In the genomic region with DNA sequence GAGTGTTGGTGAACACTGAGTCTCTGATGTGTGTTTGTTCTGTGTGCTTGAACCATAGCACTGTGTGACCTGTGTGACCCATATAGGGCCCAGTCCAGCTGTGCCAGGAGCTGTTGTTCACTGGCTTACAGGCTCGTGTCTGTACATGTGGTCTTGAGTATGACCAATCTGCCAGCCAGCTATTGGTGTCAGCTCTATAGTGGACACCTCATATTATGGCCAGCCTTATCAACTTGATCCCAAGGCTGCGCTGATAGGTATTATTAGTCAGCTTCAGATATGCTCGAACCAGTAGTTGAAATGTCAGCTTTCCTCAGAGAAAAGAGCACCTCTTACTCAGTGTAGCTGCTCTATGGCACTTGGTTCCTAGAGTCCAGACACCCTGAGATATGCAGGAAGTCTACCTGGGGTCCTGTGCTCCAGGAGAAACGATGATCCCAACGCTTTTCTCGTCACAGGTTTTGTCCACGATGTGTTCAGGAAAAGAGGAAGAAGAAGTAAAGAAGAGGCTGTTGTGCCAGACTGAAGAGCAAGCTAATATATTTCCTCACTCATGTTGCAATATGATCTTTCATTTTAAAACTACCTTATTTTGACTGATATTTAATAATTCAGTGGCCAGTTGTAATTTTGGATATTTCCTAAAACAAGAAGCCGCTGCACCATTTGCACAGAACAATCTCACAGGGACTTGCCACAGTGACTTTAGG, we compare ENCODE assay signal across 26 mouse cellular contexts. TPM values are rescaled to one million over a fixed set of nuclear protein-coding genes. Genes with fewer than 3 reads are reported as not detected.
DNase-seq lines count a peak whose midpoint lies in the region; ATAC-seq and TF ChIP-seq lines count a peak whose summit lies in the region.
"Had no signal": no experiment of that assay in that cellular context is flagged by ENCODE, and none has a peak within 500 bp of the region (broad histone marks: within the 10 kb centered on the region; RNA-seq: fewer than 3 reads in every experiment).

No protein-coding gene starts in this region.

- peak; percentile 26 for DNase-seq in adrenal gland, postnatal 14 days
- DNase-seq in adrenal gland, postnatal 4 days (ENCODE audit: low spot score in 2 of 2): no peak
- no peak for DNase-seq in liver, postnatal 0 days
- no peak for DNase-seq in thymus, adult 18-20 months
- DNase-seq: adrenal gland, postnatal 25 days; cerebellum, adult 18-20 months; cerebellum, adult 9-10 months; cerebellum, postnatal 14 days; gastrocnemius, postnatal 10 days; gastrocnemius, postnatal 36 days had no signal

- 74% methylated on average over 8 of the region's 8 CpGs for WGBS in liver, postnatal 0 days (ENCODE audit: insufficient replicate concordance)
- WGBS in liver, embryonic 12.5 days (ENCODE audit: insufficient replicate concordance): 86% methylated on average over 8 of the region's 8 CpGs
- WGBS in midbrain, embryonic 16.5 days: 96% methylated on average over 8 of the region's 8 CpGs

- no peaks in the 10 kb centered on the region for H3K27me3 ChIP-seq in liver, postnatal 0 days (ENCODE audit: insufficient read depth, low read length)
- no peaks in the 10 kb centered on the region for H3K27me3 ChIP-seq in liver, embryonic 12.5 days (replicated peaks)
- H3K27me3 ChIP-seq in midbrain, embryonic 16.5 days (ENCODE audit: control insufficient read depth, insufficient read depth, low read depth, low read length): no peaks in the 10 kb centered on the region
- H3K27me3 ChIP-seq: forebrain, embryonic 13.5 days; hindbrain, embryonic 12.5 days; hindbrain, embryonic 15.5 days had no signal

- TF ChIP-seq CTCF in liver, postnatal 0 days (IDR thresholded peaks at IDR 0.05; ENCODE audit: low read depth): no peak

- H3K4me3 ChIP-seq in liver, postnatal 0 days (ENCODE audit: low read depth, low read length): no peak overlapping the region
- H3K4me3 ChIP-seq in liver, embryonic 12.5 days: no peak overlapping the region
- no peak overlapping the region for H3K4me3 ChIP-seq in midbrain, embryonic 16.5 days (ENCODE audit: low read depth, low read length)
- H3K4me3 ChIP-seq: forebrain, embryonic 10.5 days; forebrain, embryonic 13.5 days; hindbrain, embryonic 12.5 days; hindbrain, embryonic 15.5 days had no signal

- ATAC-seq in liver, postnatal 0 days: no peak
- no peak for ATAC-seq in liver, embryonic 12.5 days
- peak; percentile 84 for ATAC-seq in granulocyte monocyte progenitor cell, adult 5-6 weeks (replicated peaks; ENCODE audit: poor library complexity, severe bottlenecking)
- ATAC-seq in midbrain, embryonic 16.5 days: no peak
- ATAC-seq: CD4-positive, CD25-positive, alpha-beta regulatory T cell, adult 4 months; forebrain, embryonic 13.5 days; forebrain, embryonic 16.5 days had no signal

- H3K4me1 ChIP-seq in liver, postnatal 0 days (ENCODE audit: insufficient read depth): no peaks in the 10 kb centered on the region
- H3K4me1 ChIP-seq in liver, embryonic 12.5 days: peaks cover 2% of the 10 kb centered on the region
- no peaks in the 10 kb centered on the region for H3K4me1 ChIP-seq in midbrain, embryonic 16.5 days (ENCODE audit: control insufficient read depth, insufficient read depth, low read length)
- H3K4me1 ChIP-seq: forebrain, embryonic 10.5 days; forebrain, embryonic 13.5 days; hindbrain, embryonic 12.5 days; hindbrain, embryonic 15.5 days had no signal

- H3K36me3 ChIP-seq in liver, postnatal 0 days (replicated peaks; ENCODE audit: insufficient read depth, low read length): peaks cover 73% of the 10 kb centered on the region
- H3K36me3 ChIP-seq in liver, embryonic 12.5 days: peaks cover 88% of the 10 kb centered on the region
- peaks cover 55% of the 10 kb centered on the region for H3K36me3 ChIP-seq in midbrain, embryonic 16.5 days (ENCODE audit: control insufficient read depth, insufficient read depth, low read length)

- no peak overlapping the region for H3K4me2 ChIP-seq in liver, postnatal 0 days (ENCODE audit: low read depth, low read length)
- no peak overlapping the region for H3K4me2 ChIP-seq in liver, embryonic 12.5 days
- no peak overlapping the region for H3K4me2 ChIP-seq in midbrain, embryonic 16.5 days (ENCODE audit: low read length)
- H3K4me2 ChIP-seq: forebrain, embryonic 13.5 days; heart, embryonic 11.5 days; hindbrain, embryonic 12.5 days; hindbrain, embryonic 15.5 days had no signal

- no peak for TF ChIP-seq EP300 in liver, postnatal 0 days (IDR thresholded peaks at IDR 0.05; ENCODE audit: low read depth)

- no peak overlapping the region for H3K9ac ChIP-seq in liver, postnatal 0 days (replicated peaks)
- no peak overlapping the region for H3K9ac ChIP-seq in liver, embryonic 12.5 days
- no peak overlapping the region for H3K9ac ChIP-seq in midbrain, embryonic 16.5 days (ENCODE audit: low read depth, low read length)
- H3K9ac ChIP-seq: forebrain, embryonic 13.5 days; hindbrain, embryonic 12.5 days; hindbrain, embryonic 15.5 days had no signal

- no peaks in the 10 kb centered on the region for H3K9me3 ChIP-seq in liver, postnatal 0 days (ENCODE audit: low read length)
- no peaks in the 10 kb centered on the region for H3K9me3 ChIP-seq in liver, embryonic 12.5 days (replicated peaks)
- H3K9me3 ChIP-seq in midbrain, embryonic 16.5 days (replicated peaks; ENCODE audit: control insufficient read depth, low read length, poor library complexity, severe bottlenecking): no peaks in the 10 kb centered on the region
- H3K9me3 ChIP-seq: forebrain, embryonic 10.5 days; forebrain, embryonic 13.5 days; hindbrain, embryonic 12.5 days; hindbrain, embryonic 15.5 days had no signal

- peak overlapping the region; percentile 63 for H3K27ac ChIP-seq in liver, postnatal 0 days (ENCODE audit: low read depth)
- H3K27ac ChIP-seq in liver, embryonic 12.5 days: no peak overlapping the region
- no peak overlapping the region for H3K27ac ChIP-seq in midbrain, embryonic 16.5 days (ENCODE audit: low read length)
- H3K27ac ChIP-seq: forebrain, embryonic 10.5 days; forebrain, embryonic 13.5 days; hindbrain, embryonic 12.5 days; hindbrain, embryonic 15.5 days had no signal

RNA-seq across cellular contexts. Expression of a gene that starts 6.7 kb away (rescaled TPM):
- total RNA-seq in adrenal gland, postnatal 14 days (2021): 39.7 and 45.1 TPM in 2 replicates
- 10 to 100 TPM; 40.9 to 41.9 TPM for total RNA-seq in adrenal gland, postnatal 4 days (2021)
- 4.3 and 5.7 TPM in 2 replicates for polyA plus RNA-seq in liver, postnatal 0 days (2015; fragmentation: Nextera tagmentation; extraction: Ambion mirVana)
- 7.6 and 8.0 TPM in 2 replicates for polyA plus RNA-seq in liver, embryonic 12.5 days (2016; fragmentation: Nextera tagmentation; extraction: Ambion mirVana)
- total RNA-seq in granulocyte monocyte progenitor cell, adult 5-6 weeks (2014; fragmentation: Nextera tagmentation): 19.3 and 25.7 TPM in 2 replicates
- total RNA-seq in granulocyte monocyte progenitor cell, adult 5-6 weeks (2017): 13.8 and 19.9 TPM in 2 replicates
- polyA plus RNA-seq in midbrain, embryonic 16.5 days (2015; fragmentation: Nextera tagmentation; extraction: Ambion mirVana): 15.7 and 16.7 TPM in 2 replicates

RNA-seq across cellular contexts. Expression of a gene that starts 14.2 kb away (rescaled TPM):
- 15.2 and 17.3 TPM in 2 replicates for total RNA-seq in adrenal gland, postnatal 14 days (2021)
- 10 to 100 TPM; 20.4 to 21.9 TPM for total RNA-seq in adrenal gland, postnatal 4 days (2021)
- polyA plus RNA-seq in liver, postnatal 0 days (2015; fragmentation: Nextera tagmentation; extraction: Ambion mirVana): 4.6 and 5.7 TPM in 2 replicates
- polyA plus RNA-seq in liver, embryonic 12.5 days (2016; fragmentation: Nextera tagmentation; extraction: Ambion mirVana): 15.5 and 17.1 TPM in 2 replicates
- 9.5 and 19.4 TPM in 2 replicates for total RNA-seq in granulocyte monocyte progenitor cell, adult 5-6 weeks (2014; fragmentation: Nextera tagmentation)
- 27.1 and 42.3 TPM in 2 replicates for total RNA-seq in granulocyte monocyte progenitor cell, adult 5-6 weeks (2017)
- 10.0 and 10.4 TPM in 2 replicates for polyA plus RNA-seq in midbrain, embryonic 16.5 days (2015; fragmentation: Nextera tagmentation; extraction: Ambion mirVana)

RNA-seq across cellular contexts. Expression of a gene that starts 16.2 kb away (rescaled TPM):
- 70.1 and 70.7 TPM in 2 replicates for total RNA-seq in adrenal gland, postnatal 14 days (2021)
- 100 to 1,000 TPM; 112 to 121 TPM for total RNA-seq in adrenal gland, postnatal 4 days (2021)
- polyA plus RNA-seq in liver, postnatal 0 days (2015; fragmentation: Nextera tagmentation; extraction: Ambion mirVana): 73.3 and 78.9 TPM in 2 replicates
- polyA plus RNA-seq in liver, embryonic 12.5 days (2016; fragmentation: Nextera tagmentation; extraction: Ambion mirVana): 197 and 199 TPM in 2 replicates
- total RNA-seq in granulocyte monocyte progenitor cell, adult 5-6 weeks (2014; fragmentation: Nextera tagmentation): 238 and 289 TPM in 2 replicates
- total RNA-seq in granulocyte monocyte progenitor cell, adult 5-6 weeks (2017): 216 and 239 TPM in 2 replicates
- 134 and 140 TPM in 2 replicates for polyA plus RNA-seq in midbrain, embryonic 16.5 days (2015; fragmentation: Nextera tagmentation; extraction: Ambion mirVana)

RNA-seq across cellular contexts. Expression of a gene that starts 43.1 kb away (rescaled TPM):
- total RNA-seq in adrenal gland, postnatal 14 days (2021): 0.60 TPM in 1 of 2 replicates, not detected in the other
- total RNA-seq in adrenal gland, postnatal 4 days (2021): not detected
- 0.06 TPM in 1 of 2 replicates, not detected in the other for polyA plus RNA-seq in liver, postnatal 0 days (2015; fragmentation: Nextera tagmentation; extraction: Ambion mirVana)
- polyA plus RNA-seq in liver, embryonic 12.5 days (2016; fragmentation: Nextera tagmentation; extraction: Ambion mirVana): not detected in 2 replicates
- not detected in 2 replicates for total RNA-seq in granulocyte monocyte progenitor cell, adult 5-6 weeks (2014; fragmentation: Nextera tagmentation)
- not detected in 2 replicates for total RNA-seq in granulocyte monocyte progenitor cell, adult 5-6 weeks (2017)
- polyA plus RNA-seq in midbrain, embryonic 16.5 days (2015; fragmentation: Nextera tagmentation; extraction: Ambion mirVana): not detected in 2 replicates
- total RNA-seq: adrenal gland, postnatal 25 days; gastrocnemius, adult 18-20 months; gastrocnemius, postnatal 10 days; gastrocnemius, postnatal 36 days; hematopoietic stem cell, adult 5-6 weeks; MEL had no signal
- polyA plus RNA-seq: C2C12; CD4-positive, CD25-positive, alpha-beta regulatory T cell, adult 4 months; embryonic facial prominence, embryonic 11.5 days; forebrain, embryonic 10.5 days; forebrain, embryonic 13.5 days; forebrain, embryonic 16.5 days; heart, postnatal 0 days; hindbrain, embryonic 12.5 days; hindbrain, embryonic 15.5 days had no signal
